Mouse (Mus musculus) E14TG2a.4 (cell line): ENCODE data around the gene Cdh23.

ENCODE experiments used
- CTCF ChIP-seq: conservative IDR thresholded peaks from 2 replicates; pipeline ENCODE4 v1.5.1; 2014; ENCODE audit warnings: low read length
- NANOG ChIP-seq: IDR thresholded peaks from 2 replicates; pipeline ENCODE4 v1.6.1; 2014; ENCODE audit warnings: borderline replicate concordance, low read length, mixed read lengths
- POU5F1 ChIP-seq: IDR thresholded peaks from 2 replicates; pipeline ENCODE4 v1.6.1; 2014; ENCODE audit warnings: low read length, borderline replicate concordance

- TF ChIP-seq CTCF (no peak), POU5F1 (no peak), NANOG (no peak)
Measured at GRCm38 (mm10) chr10:60370601-60371061, 325.7 kb downstream of the Cdh23 start.
